Mouse (Mus musculus) liver, adult 10 weeks (tissue): ENCODE data around the gene 1700010I14Rik. TPM values are rescaled to one million over a fixed set of nuclear protein-coding genes. Genes with fewer than 3 reads are reported as not detected.

ENCODE experiments used
- polyA plus RNA-seq: library from polyadenylated mRNA; stranded (reverse); fragments of 350-450 nt; fragmentation: Illumina TruSeq; extraction: RNeasy Lipid Tissue Mini Kit (QIAGEN cat#74804); gene quantifications from one replicate; pipeline ENCODE4 v1.2.3, GENCODE M21; 2014; ENCODE audit warnings: low read depth, low replicate concordance

Gene 1700010I14Rik
- 0.50 TPM for polyA plus RNA-seq

DNA sequence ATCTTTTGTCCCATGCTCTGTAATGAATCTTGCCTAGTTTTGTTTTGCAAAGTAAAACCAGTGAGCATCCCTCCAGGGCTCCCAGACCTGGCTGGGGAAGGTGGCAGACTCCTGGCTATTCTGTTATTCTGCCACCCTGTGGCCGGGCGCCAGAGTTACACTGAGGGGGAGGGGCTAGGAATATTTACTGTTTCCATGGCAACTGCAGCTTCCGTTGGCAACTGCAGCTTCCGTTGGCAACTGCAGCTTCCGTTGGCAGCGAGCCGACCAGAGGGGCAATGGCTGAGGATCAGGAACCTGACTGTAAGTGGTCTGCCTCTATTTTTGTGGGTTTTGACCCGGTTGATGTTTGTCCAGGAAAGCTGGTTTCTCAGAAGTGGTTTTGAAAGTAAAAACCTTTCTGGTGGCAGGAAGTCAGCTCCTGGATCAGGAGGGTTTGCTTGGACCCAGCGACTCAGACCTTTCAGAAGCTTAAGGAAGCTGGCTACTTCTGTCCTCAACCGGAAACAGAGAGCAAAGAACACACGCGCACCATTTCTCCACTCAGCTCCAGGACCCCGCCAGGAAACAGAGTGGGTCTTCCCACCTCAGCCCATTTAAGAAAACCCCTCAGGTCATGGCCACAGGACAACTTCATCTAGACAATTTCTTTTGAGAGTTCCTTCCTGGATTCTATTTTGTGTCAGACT is at the start of gene 1700010I14Rik:
Gene 1700010I14Rik, plus strand, starts transcription at position 215 of the 689 bp plus-strand sequence.

